Mouse (Mus musculus) megakaryocyte progenitor cell, adult 5-6 weeks (primary cell): ENCODE data around the gene Vmn2r2. TPM values are rescaled to one million over a fixed set of nuclear protein-coding genes. Genes with fewer than 3 reads are reported as not detected.

Source experiments
- ATAC-seq: replicated peaks from 2 replicates; pipeline ENCODE4 v1.8.0; 2016; ENCODE audit warnings: mild to moderate bottlenecking, moderate TSS enrichment, inconsistent platforms; ENCODE audit not compliant: poor library complexity
- total RNA-seq, 2 experiments: library from RNA; stranded (forward) in 1 of 2; stranded (reverse) in 1 of 2; fragments of 157-497, 149-512 nt in 1 of 2; fragments of 200-1000 nt in 1 of 2; gene quantifications; 2 replicates each; pipeline versions ENCODE4 v1.2.3 to v1.2.4; 2015 to 2017

The Vmn2r2 gene
- total RNA-seq (2015) (not detected in 2 replicates), total RNA-seq (2017) (not detected in 2 replicates)

GRCm38 (mm10) chr3:64141878-64142508 lies at the start of gene Vmn2r2:
Gene Vmn2r2 (minus strand): TSS chr3:64141928.
- ATAC-seq, result no peak

- no peak for ATAC-seq
These were observed 28.2 kb downstream of the Vmn2r2 start for GRCm38 (mm10) chr3:64113352-64114046.

GRCm38 (mm10) chr3:64112707-64113106 lies 29.0 kb downstream of the Vmn2r2 start:
- ATAC-seq, result no peak

- no peak for ATAC-seq
These were observed 60.5 kb downstream of the Vmn2r2 start, which contains the start of gene Vmn2r1 for GRCm38 (mm10) chr3:64081247-64081646. Gene Vmn2r1 (plus strand): TSS chr3:64081547.

Other genes starting within 250 kb of the Vmn2r2 start
- 0.44 TPM in 1 of 2 replicates, not detected in the other for gene Plch1, start 242.5 kb downstream of the Vmn2r2 start, total RNA-seq (2015)
- gene Plch1, start 242.5 kb downstream of the Vmn2r2 start, total RNA-seq (2017), result 0.34 TPM in 1 of 2 replicates, not detected in the other
- gene E130311K13Rik, start 212.5 kb downstream of the Vmn2r2 start, total RNA-seq (2015), result 3.3 and 3.4 TPM in 2 replicates
- gene E130311K13Rik, start 212.5 kb downstream of the Vmn2r2 start, total RNA-seq (2017), result 5.9 and 6.7 TPM in 2 replicates
- 28.7 and 30.1 TPM in 2 replicates for gene Slc33a1, start 177.2 kb downstream of the Vmn2r2 start, total RNA-seq (2015)
- gene Slc33a1, start 177.2 kb downstream of the Vmn2r2 start, total RNA-seq (2017), result 23.2 and 24.2 TPM in 2 replicates
- gene Gmps, start 165.8 kb downstream of the Vmn2r2 start, total RNA-seq (2015), result 53.2 and 54.4 TPM in 2 replicates
- 49.4 and 55.3 TPM in 2 replicates for gene Gmps, start 165.8 kb downstream of the Vmn2r2 start, total RNA-seq (2017)
- gene Vmn2r1, start 60.4 kb downstream of the Vmn2r2 start, total RNA-seq (2015), result 0.02 TPM in 1 of 2 replicates, not detected in the other
- not detected in 2 replicates for gene Vmn2r1, start 60.4 kb downstream of the Vmn2r2 start, total RNA-seq (2017)
- gene Vmn2r3, start 147.8 kb upstream of the Vmn2r2 start, total RNA-seq (2015), result not detected in 2 replicates
- not detected in 2 replicates for gene Vmn2r3, start 147.8 kb upstream of the Vmn2r2 start, total RNA-seq (2017)